Mouse (Mus musculus): Measurements from ENCODE around the gene Jrkl. TPM values are rescaled to one million over a fixed set of nuclear protein-coding genes. Genes with fewer than 3 reads are reported as not detected.

The Jrkl gene
- 64.4 TPM for polyA plus RNA-seq (2014; fragmentation: Illumina TruSeq; extraction: RNeasy Lipid Tissue Mini Kit (QIAGEN cat#74804); ENCODE audit: low read depth, low replicate concordance)

GRCm38 (mm10) chr9:13245481-13245880 lies at the start of gene Jrkl:
Gene Jrkl (minus strand): TSS chr9:13245829.

GRCm38 (mm10) chr9:13246815-13247638 lies 1.4 kb upstream of the Jrkl start, which contains the start of gene Ccdc82:
Gene Ccdc82 (plus strand): TSS chr9:13246955.

Other genes starting within 250 kb of the Jrkl start
- 50.5 TPM for gene Ccdc82, start 1.1 kb upstream of the Jrkl start, polyA plus RNA-seq (2014; fragmentation: Illumina TruSeq; extraction: RNeasy Lipid Tissue Mini Kit (QIAGEN cat#74804); ENCODE audit: low read depth, low replicate concordance)
- 4.0 TPM for gene Maml2, start 52.1 kb upstream of the Jrkl start, polyA plus RNA-seq (2014; fragmentation: Illumina TruSeq; extraction: RNeasy Lipid Tissue Mini Kit (QIAGEN cat#74804); ENCODE audit: low read depth, low replicate concordance)
- not detected for gene Gm17571, start 200.9 kb upstream of the Jrkl start, polyA plus RNA-seq (2014; fragmentation: Illumina TruSeq; extraction: RNeasy Lipid Tissue Mini Kit (QIAGEN cat#74804); ENCODE audit: low read depth, low replicate concordance)